Mouse (Mus musculus) kidney, adult 2 months (tissue): ENCODE data around the gene Ten1.

Source experiments
- CTCF ChIP-seq: fragments of 200-500 bp; conservative IDR thresholded peaks from 2 replicates; pipeline ENCODE4 v1.5.1; 2011; ENCODE audit warnings: low read depth, mild to moderate bottlenecking, control low read depth, low read length, moderate library complexity, mixed read lengths; ENCODE audit not compliant: insufficient read depth, insufficient read length
- POLR2A ChIP-seq: fragments of 200-500 bp; IDR thresholded peaks from one replicate; pipeline ENCODE4 v1.6.1; 2011; ENCODE audit warnings: low read depth, low read length, control low read depth

DNA sequence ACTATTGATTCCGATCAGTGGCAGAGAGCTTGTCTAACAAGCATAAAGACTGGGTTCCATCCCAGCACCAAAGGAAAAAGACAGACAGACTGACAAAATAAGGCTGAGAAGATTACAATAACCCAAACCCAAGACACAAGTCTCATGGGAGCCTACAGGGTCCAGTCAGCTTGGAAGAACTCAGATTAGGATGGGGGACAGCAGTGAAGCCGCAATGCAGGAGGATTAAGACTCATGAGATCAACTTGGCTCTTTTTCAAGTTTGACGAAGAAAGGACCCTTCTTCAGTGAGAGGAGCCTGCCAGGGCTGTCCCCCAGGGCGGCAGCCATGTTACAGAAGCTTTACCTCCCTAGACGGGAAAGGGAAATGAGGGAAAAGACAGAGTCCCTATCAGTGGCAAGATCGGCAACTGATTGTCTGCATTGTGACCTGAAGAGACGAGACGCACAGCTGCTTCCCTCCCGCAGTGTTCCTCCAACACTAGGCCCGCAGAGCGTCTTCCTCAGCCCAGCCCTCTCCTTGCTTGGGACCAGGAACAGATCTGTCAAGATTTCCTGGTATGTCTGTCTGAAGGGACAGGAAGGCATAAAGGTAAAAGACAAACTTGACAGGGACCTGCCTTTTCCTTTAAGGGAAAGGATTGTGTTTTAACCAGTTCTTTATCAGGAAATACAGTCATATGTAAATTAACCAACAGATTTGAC, 11.3 kb upstream of the Ten1 start:
- TF ChIP-seq POLR2A (no peak), CTCF (no peak)
